Mouse (Mus musculus) midbrain, postnatal 0 days (tissue): ENCODE results near the gene Vps33b. TPM values are rescaled to one million over a fixed set of nuclear protein-coding genes. Genes with fewer than 3 reads are reported as not detected.
A peak's percentile ranks its signal among the peaks of the same experiment; 100 is the strongest.

Experiments used
- ATAC-seq: fragments of 200-750 bp; cut with Nextera tagmentation; 2 replicates; pipeline ENCODE4 v1.8.0; 2017; ENCODE audit warnings: moderate number of reproducible peaks, mild to moderate bottlenecking, moderate TSS enrichment, moderate library complexity; ENCODE audit not compliant: low FRiP score
- DNase-seq: peaks from one replicate; pipeline ENCODE4 v3.0.0-alpha.2; 2015; ENCODE audit warnings: low spot score
- H3K27ac ChIP-seq: fragments of 300-500 bp; sonication (generic); 2 replicates; pipeline ENCODE4 v1.5.1; 2014; ENCODE audit warnings: low read depth, mild to moderate bottlenecking, low read length, mixed read lengths
- H3K27me3 ChIP-seq: fragments of 300-500 bp; sonication (generic); 2 replicates; pipeline ENCODE4 v1.6.1; 2014; ENCODE audit warnings: low read length, control low read depth, mixed read lengths; ENCODE audit not compliant: insufficient read depth
- H3K36me3 ChIP-seq: fragments of 300-500 bp; sonication (generic); 2 replicates; pipeline ENCODE4 v1.6.1; 2014; ENCODE audit warnings: low read length, control low read depth, mixed read lengths; ENCODE audit not compliant: insufficient read depth
- H3K4me1 ChIP-seq: fragments of 300-500 bp; sonication (generic); 2 replicates; pipeline ENCODE4 v1.6.1; 2014; ENCODE audit warnings: mild to moderate bottlenecking, control low read depth, antibody characterized with exemption, low read length, mixed read lengths; ENCODE audit not compliant: insufficient read depth
- H3K4me2 ChIP-seq: fragments of 300-500 bp; sonication (generic); 2 replicates; pipeline ENCODE4 v1.6.1; 2014; ENCODE audit warnings: low read depth, mild to moderate bottlenecking, low read length, mixed read lengths; ENCODE audit not compliant: poor library complexity, severe bottlenecking
- H3K4me3 ChIP-seq: fragments of 300-500 bp; sonication (generic); 2 replicates; pipeline ENCODE4 v1.5.1; 2014; ENCODE audit warnings: low read depth, mild to moderate bottlenecking, low read length, moderate library complexity
- H3K9ac ChIP-seq: fragments of 300-500 bp; sonication (generic); replicated peaks from 2 replicates; pipeline ENCODE4 v1.6.1; 2014; ENCODE audit warnings: mild to moderate bottlenecking, low read length, moderate library complexity, mixed read lengths; ENCODE audit not compliant: poor library complexity, severe bottlenecking
- H3K9me3 ChIP-seq: fragments of 300-500 bp; sonication (generic); 2 replicates; pipeline ENCODE4 v1.6.1; 2016; ENCODE audit warnings: low read length, control low read depth
- CTCF ChIP-seq: IDR thresholded peaks from 2 replicates; pipeline ENCODE4 v1.5.1; 2016; ENCODE audit warnings: antibody characterized with exemption, mild to moderate bottlenecking
- WGBS: fragments of 180-500 bp; shearing (Covaris S2); extraction: QIAGEN DNeasy Blood & Tissue Kit; methylation state at CpG from one replicate; pipeline ENCODE4 v1.1.7; 2014; 5-methylcytosine and 5-hydroxymethylcytosine counted together
- polyA plus RNA-seq: library from polyadenylated mRNA; unstranded; fragments of >200 nt; fragmentation: Nextera tagmentation; extraction: Ambion mirVana; gene quantifications from 2 replicates; pipeline ENCODE4 v1.2.1, GENCODE M21; 2015
- total RNA-seq: library from RNA; depleted of rRNA; stranded (reverse); fragments of >200 nt; gene quantifications from 2 replicates; pipeline ENCODE4 v1.2.3, GENCODE M21; 2014

The Vps33b gene
- total and polyA plus RNA-seq, 2 experiments from 2014 or later: 18.3 to 25.0 TPM

GRCm38 (mm10) chr7:80284391-80284790 is 14.9 kb downstream of the Vps33b start:
- no peak for TF ChIP-seq CTCF
- 90% methylated on average over 5 of the region's 5 CpGs for WGBS

DNA sequence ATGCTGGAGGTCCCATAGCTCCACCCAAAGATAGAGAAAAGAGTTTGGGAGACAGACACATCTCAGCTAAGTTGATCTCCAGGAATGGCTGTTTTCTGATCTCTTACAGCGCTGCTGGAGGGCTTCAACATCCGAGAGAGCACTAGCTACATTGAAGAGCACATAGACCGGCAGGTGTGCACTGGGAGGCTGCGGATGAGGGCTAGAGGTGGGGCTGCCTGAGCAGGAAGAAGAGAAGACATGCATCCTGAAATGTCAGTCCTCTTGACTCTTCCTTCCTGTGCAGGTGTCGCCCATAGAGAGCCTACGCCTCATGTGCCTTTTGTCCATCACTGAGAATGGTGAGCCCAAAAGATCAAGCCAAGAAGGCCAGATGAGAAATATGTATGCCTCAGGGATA is 16.3 kb downstream of the Vps33b start:
- Histone ChIP-seq H3K4me3 (no peak overlapping the region), H3K9me3 (no peaks in the 10 kb centered on the region), H3K27ac (no peak overlapping the region), H3K9ac (no peak overlapping the region), H3K27me3 (no peaks in the 10 kb centered on the region), H3K4me1 (no peaks in the 10 kb centered on the region), H3K4me2 (no peak overlapping the region), H3K36me3 (peaks cover 68% of the 10 kb centered on the region)
- no peak for DNase-seq
- no peak for ATAC-seq
- WGBS: 94% methylated on average over 6 of the region's 6 CpGs
- TF ChIP-seq CTCF: no peak

More at GRCm38 (mm10) chr7:80284391-80284790, 14.9 kb downstream of the Vps33b start:
- Histone ChIP-seq H3K4me2 (no peak overlapping the region), H3K9ac (no peak overlapping the region), H3K27me3 (no peaks in the 10 kb centered on the region), H3K9me3 (no peaks in the 10 kb centered on the region), H3K36me3 (peaks cover 68% of the 10 kb centered on the region), H3K4me3 (no peak overlapping the region), H3K4me1 (no peaks in the 10 kb centered on the region), H3K27ac (no peak overlapping the region)
- no peak for DNase-seq
- no peak for ATAC-seq

GRCm38 (mm10) chr7:80287736-80288135 is 18.3 kb downstream of the Vps33b start:
- no peak overlapping the region for H3K9ac ChIP-seq
- H3K9me3 ChIP-seq: no peaks in the 10 kb centered on the region
- no peaks in the 10 kb centered on the region for H3K27me3 ChIP-seq
- WGBS: 88% methylated on average over 10 of the region's 10 CpGs
- DNase-seq (no peak), ATAC-seq (no peak)
- H3K27ac ChIP-seq: no peak overlapping the region
- H3K4me3 ChIP-seq: no peak overlapping the region
- no peaks in the 10 kb centered on the region for H3K4me1 ChIP-seq
- TF ChIP-seq CTCF: no peak
- peaks cover 61% of the 10 kb centered on the region for H3K36me3 ChIP-seq
- no peak overlapping the region for H3K4me2 ChIP-seq

- Histone ChIP-seq H3K36me3 (peaks cover 9% of the 10 kb centered on the region), H3K9ac (peak within 1 kb of the TSS; percentile 50; the same call in 1 of the 2 replicates), H3K9me3 (no peaks in the 10 kb centered on the region), H3K4me2 (peak within 1 kb of the TSS; percentile 98), H3K27ac (peak within 1 kb of the TSS; percentile 3; the same call in 1 of the 2 replicates), H3K4me3 (peak within 1 kb of the TSS; percentile 68), H3K4me1 (no peaks in the 10 kb centered on the region), H3K27me3 (no peaks in the 10 kb centered on the region)
- ATAC-seq: peak; percentile 97
- peak; percentile 98 for DNase-seq
- under 1% methylated on average over 52 of the region's 52 CpGs for WGBS
- TF ChIP-seq CTCF: 0 out of 2 replicates have a peak, but pooled peaks have one; percentile 3
These were observed 24.8 kb downstream of the Vps33b start, which contains the start of gene Prc1 for GRCm38 (mm10) chr7:80294062-80294763. TSS of gene Prc1 (plus strand) at chr7:80294450.

GRCm38 (mm10) chr7:80294764-80295648 is 25.6 kb downstream of the Vps33b start:
- no peaks in the 10 kb centered on the region for H3K27me3 ChIP-seq
- H3K4me3 ChIP-seq: peak overlapping the region; percentile 68
- H3K36me3 ChIP-seq: peaks cover 5% of the 10 kb centered on the region
- TF ChIP-seq CTCF: no peak
- H3K9me3 ChIP-seq: no peaks in the 10 kb centered on the region
- H3K9ac ChIP-seq: peak overlapping the region; percentile 50; the same call in 1 of the 2 replicates
- no peak overlapping the region for H3K27ac ChIP-seq
- WGBS: 9% methylated on average over 37 of the region's 37 CpGs
- ATAC-seq (no peak; the same call in 1 of the 2 replicates), DNase-seq (peak; percentile 10)
- H3K4me1 ChIP-seq: no peaks in the 10 kb centered on the region
- peak overlapping the region; percentile 98 for H3K4me2 ChIP-seq
